Mouse (Mus musculus): ENCODE measurements around the gene Pard3. TPM values are rescaled to one million over a fixed set of nuclear protein-coding genes. Genes with fewer than 3 reads are reported as not detected.

Pard3 gene
- polyA plus RNA-seq, 1 experiment from 2014 or later: 23.7 TPM

- H3K36me3 ChIP-seq (ENCODE audit: poor library complexity, severe bottlenecking): no peaks in the 10 kb centered on the region
- no peak overlapping the region for H3K4me2 ChIP-seq
- no peak overlapping the region for H3K9ac ChIP-seq
- no peak overlapping the region for H3K4me3 ChIP-seq
- WGBS: 69% methylated on average over 11 of the region's 11 CpGs
- peaks cover 20% of the 10 kb centered on the region for H3K4me1 ChIP-seq
- no peaks in the 10 kb centered on the region for H3K27me3 ChIP-seq
- H3K9me3 ChIP-seq (replicated peaks): no peaks in the 10 kb centered on the region
- ATAC-seq: peak; percentile 45; the same call in 1 of the 2 replicates
- H3K27ac ChIP-seq: no peak overlapping the region
These were observed 54.7 kb downstream of the Pard3 start for GRCm38 (mm10) chr8:127118373-127118861.

- no peak for ATAC-seq
- Histone ChIP-seq H3K27me3 (no peaks in the 10 kb centered on the region), H3K27ac (no peak overlapping the region), H3K36me3 (ENCODE audit: poor library complexity, severe bottlenecking) (no peaks in the 10 kb centered on the region), H3K4me2 (no peak overlapping the region), H3K4me3 (no peak overlapping the region), H3K9me3 (replicated peaks) (no peaks in the 10 kb centered on the region), H3K4me1 (peaks cover 35% of the 10 kb centered on the region), H3K9ac (no peak overlapping the region)
- 90% methylated on average over 3 of the region's 3 CpGs for WGBS
These were observed 59.7 kb downstream of the Pard3 start for GRCm38 (mm10) chr8:127123391-127123790.

GRCm38 (mm10) chr8:127124795-127125194 lies 61.1 kb downstream of the Pard3 start:
- no peaks in the 10 kb centered on the region for H3K27me3 ChIP-seq
- WGBS: 57% methylated on average over 8 of the region's 8 CpGs
- no peak for ATAC-seq
- H3K4me2 ChIP-seq: no peak overlapping the region
- peaks cover 32% of the 10 kb centered on the region for H3K4me1 ChIP-seq
- no peak overlapping the region for H3K4me3 ChIP-seq
- no peak overlapping the region for H3K9ac ChIP-seq
- H3K36me3 ChIP-seq (ENCODE audit: poor library complexity, severe bottlenecking): no peaks in the 10 kb centered on the region
- no peak overlapping the region for H3K27ac ChIP-seq
- no peaks in the 10 kb centered on the region for H3K9me3 ChIP-seq (replicated peaks)

GRCm38 (mm10) chr8:127125686-127126683 lies 62.3 kb downstream of the Pard3 start:
- Histone ChIP-seq H3K27me3 (no peaks in the 10 kb centered on the region), H3K36me3 (ENCODE audit: poor library complexity, severe bottlenecking) (no peaks in the 10 kb centered on the region), H3K9ac (no peak overlapping the region), H3K4me2 (no peak overlapping the region), H3K27ac (no peak overlapping the region), H3K4me1 (peaks cover 32% of the 10 kb centered on the region), H3K9me3 (replicated peaks) (no peaks in the 10 kb centered on the region), H3K4me3 (no peak overlapping the region)
- no peak for ATAC-seq
- WGBS: 26% methylated on average over 11 of the region's 11 CpGs

- ATAC-seq: no peak
- H3K27ac ChIP-seq: no peak overlapping the region
- H3K4me2 ChIP-seq: no peak overlapping the region
- H3K4me3 ChIP-seq: no peak overlapping the region
- H3K4me1 ChIP-seq: peaks cover 29% of the 10 kb centered on the region
- WGBS: 44% methylated on average over 8 of the region's 8 CpGs
- H3K27me3 ChIP-seq: no peaks in the 10 kb centered on the region
- no peaks in the 10 kb centered on the region for H3K36me3 ChIP-seq (ENCODE audit: poor library complexity, severe bottlenecking)
- H3K9ac ChIP-seq: no peak overlapping the region
- H3K9me3 ChIP-seq (replicated peaks): no peaks in the 10 kb centered on the region
These were observed 65.2 kb downstream of the Pard3 start for GRCm38 (mm10) chr8:127128781-127129396.

GRCm38 (mm10) chr8:127134327-127134726 lies 70.6 kb downstream of the Pard3 start:
- Histone ChIP-seq H3K9ac (no peak overlapping the region), H3K4me3 (no peak overlapping the region), H3K4me2 (no peak overlapping the region), H3K36me3 (ENCODE audit: poor library complexity, severe bottlenecking) (no peaks in the 10 kb centered on the region), H3K27me3 (no peaks in the 10 kb centered on the region), H3K4me1 (peaks cover 2% of the 10 kb centered on the region; the same call in 1 of the 2 replicates), H3K27ac (no peak overlapping the region), H3K9me3 (replicated peaks) (no peaks in the 10 kb centered on the region)
- no peak for ATAC-seq
- 87% methylated on average over 5 of the region's 5 CpGs for WGBS

- Histone ChIP-seq H3K27me3 (no peaks in the 10 kb centered on the region), H3K27ac (no peak overlapping the region), H3K4me2 (no peak overlapping the region), H3K36me3 (ENCODE audit: poor library complexity, severe bottlenecking) (no peaks in the 10 kb centered on the region), H3K4me3 (no peak overlapping the region), H3K4me1 (no peaks in the 10 kb centered on the region), H3K9me3 (replicated peaks) (no peaks in the 10 kb centered on the region), H3K9ac (no peak overlapping the region)
- WGBS: 84% methylated on average over 2 of the region's 2 CpGs
- ATAC-seq: no peak
These were observed 72.5 kb downstream of the Pard3 start for GRCm38 (mm10) chr8:127136201-127136600.

- Histone ChIP-seq H3K4me2 (no peak overlapping the region), H3K36me3 (ENCODE audit: poor library complexity, severe bottlenecking) (no peaks in the 10 kb centered on the region), H3K27me3 (no peaks in the 10 kb centered on the region), H3K27ac (no peak overlapping the region), H3K9me3 (replicated peaks) (no peaks in the 10 kb centered on the region), H3K4me1 (no peaks in the 10 kb centered on the region), H3K4me3 (no peak overlapping the region), H3K9ac (no peak overlapping the region)
- 90% methylated on average over 2 of the region's 2 CpGs for WGBS
- ATAC-seq: no peak
These were observed 73.1 kb downstream of the Pard3 start for GRCm38 (mm10) chr8:127136781-127137180.

GRCm38 (mm10) chr8:127139154-127139553 lies 75.5 kb downstream of the Pard3 start:
- H3K36me3 ChIP-seq (ENCODE audit: poor library complexity, severe bottlenecking): no peaks in the 10 kb centered on the region
- 0 out of 2 replicates have a peak, but pooled peaks cover 2% of the 10 kb centered on the region for H3K4me1 ChIP-seq
- no peaks in the 10 kb centered on the region for H3K9me3 ChIP-seq (replicated peaks)
- H3K4me3 ChIP-seq: no peak overlapping the region
- ATAC-seq: peak; percentile 53; the same call in 1 of the 2 replicates
- no peak overlapping the region for H3K27ac ChIP-seq
- H3K27me3 ChIP-seq: no peaks in the 10 kb centered on the region
- H3K9ac ChIP-seq: no peak overlapping the region
- WGBS: 50% methylated on average over 1 of the region's 1 CpGs
- no peak overlapping the region for H3K4me2 ChIP-seq

GRCm38 (mm10) chr8:127140945-127141344 lies 77.3 kb downstream of the Pard3 start:
- Histone ChIP-seq H3K9me3 (replicated peaks) (no peaks in the 10 kb centered on the region), H3K4me3 (no peak overlapping the region), H3K27ac (no peak overlapping the region), H3K27me3 (no peaks in the 10 kb centered on the region), H3K4me2 (no peak overlapping the region), H3K9ac (no peak overlapping the region), H3K4me1 (0 out of 2 replicates have a peak, but pooled peaks cover 9% of the 10 kb centered on the region), H3K36me3 (ENCODE audit: poor library complexity, severe bottlenecking) (no peaks in the 10 kb centered on the region)
- no peak for ATAC-seq
- WGBS: 94% methylated on average over 2 of the region's 2 CpGs

- Histone ChIP-seq H3K27me3 (no peaks in the 10 kb centered on the region), H3K9me3 (replicated peaks) (no peaks in the 10 kb centered on the region), H3K4me2 (no peak overlapping the region), H3K27ac (no peak overlapping the region), H3K4me3 (no peak overlapping the region), H3K9ac (no peak overlapping the region), H3K4me1 (peaks cover 11% of the 10 kb centered on the region), H3K36me3 (ENCODE audit: poor library complexity, severe bottlenecking) (no peaks in the 10 kb centered on the region)
- no peak for ATAC-seq
- 72% methylated on average over 7 of the region's 7 CpGs for WGBS
These were observed 79.9 kb downstream of the Pard3 start for GRCm38 (mm10) chr8:127143641-127144040.

- Histone ChIP-seq H3K4me1 (peaks cover 15% of the 10 kb centered on the region), H3K9me3 (replicated peaks) (no peaks in the 10 kb centered on the region), H3K27ac (no peak overlapping the region), H3K4me2 (no peak overlapping the region), H3K27me3 (no peaks in the 10 kb centered on the region), H3K36me3 (ENCODE audit: poor library complexity, severe bottlenecking) (no peaks in the 10 kb centered on the region), H3K4me3 (no peak overlapping the region), H3K9ac (no peak overlapping the region)
- no peak for ATAC-seq
- WGBS: 74% methylated on average over 4 of the region's 4 CpGs
These were observed 80.9 kb downstream of the Pard3 start for GRCm38 (mm10) chr8:127144562-127144961.
